Mouse (Mus musculus): ENCODE measurements around the gene Syn1.
A peak's percentile ranks its signal among the peaks of the same experiment; 100 is the strongest.

Gene Syn1

DNA sequence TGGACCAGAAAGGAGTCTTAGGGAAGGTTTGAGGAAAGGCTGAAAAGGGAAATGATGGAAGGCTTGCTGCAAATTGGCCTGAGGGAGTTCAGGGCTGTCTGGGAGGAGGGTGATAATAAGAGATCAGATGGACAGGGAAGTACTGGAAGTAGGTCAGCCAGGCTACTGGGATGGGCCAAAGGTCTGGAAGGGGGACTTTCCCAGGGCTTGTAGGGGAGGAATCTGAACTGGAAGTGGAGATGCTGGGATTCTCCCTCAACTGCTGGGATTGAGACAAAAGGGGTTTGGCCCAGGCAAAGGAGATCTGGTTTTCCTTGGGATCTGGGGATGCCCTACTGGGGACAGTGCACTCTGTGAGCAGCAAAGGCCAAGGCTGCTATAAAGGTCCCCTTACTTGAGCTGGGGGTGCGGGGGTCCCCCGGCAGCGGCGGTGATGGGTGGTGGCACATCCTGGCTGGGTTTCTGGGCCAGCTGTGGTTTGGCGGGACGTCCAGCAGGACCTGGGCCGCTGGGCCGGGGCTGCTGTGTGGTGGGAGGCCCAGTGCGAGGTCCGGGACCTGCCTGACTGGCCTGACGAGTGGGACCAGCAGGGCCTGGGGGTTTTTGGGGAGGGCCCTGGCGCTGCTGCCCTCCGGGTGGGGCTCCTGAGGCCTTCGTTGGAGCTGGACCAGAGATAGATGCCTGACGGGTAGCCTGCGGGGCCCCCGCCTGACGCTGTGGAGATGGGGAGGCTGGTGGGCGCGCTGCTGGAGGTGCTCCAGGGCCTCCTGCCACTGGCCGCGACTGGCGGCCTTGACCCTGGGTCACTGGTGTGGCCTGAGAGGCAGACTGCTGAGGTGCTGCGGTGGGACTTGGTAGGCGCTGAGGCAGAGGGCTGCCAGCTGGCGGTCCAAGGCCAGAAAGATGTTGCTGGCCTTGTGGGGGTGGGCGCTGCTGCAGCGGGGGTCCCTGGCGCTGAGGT, 58.4 kb downstream of the Syn1 start:
- no peak for DNase-seq

DNA sequence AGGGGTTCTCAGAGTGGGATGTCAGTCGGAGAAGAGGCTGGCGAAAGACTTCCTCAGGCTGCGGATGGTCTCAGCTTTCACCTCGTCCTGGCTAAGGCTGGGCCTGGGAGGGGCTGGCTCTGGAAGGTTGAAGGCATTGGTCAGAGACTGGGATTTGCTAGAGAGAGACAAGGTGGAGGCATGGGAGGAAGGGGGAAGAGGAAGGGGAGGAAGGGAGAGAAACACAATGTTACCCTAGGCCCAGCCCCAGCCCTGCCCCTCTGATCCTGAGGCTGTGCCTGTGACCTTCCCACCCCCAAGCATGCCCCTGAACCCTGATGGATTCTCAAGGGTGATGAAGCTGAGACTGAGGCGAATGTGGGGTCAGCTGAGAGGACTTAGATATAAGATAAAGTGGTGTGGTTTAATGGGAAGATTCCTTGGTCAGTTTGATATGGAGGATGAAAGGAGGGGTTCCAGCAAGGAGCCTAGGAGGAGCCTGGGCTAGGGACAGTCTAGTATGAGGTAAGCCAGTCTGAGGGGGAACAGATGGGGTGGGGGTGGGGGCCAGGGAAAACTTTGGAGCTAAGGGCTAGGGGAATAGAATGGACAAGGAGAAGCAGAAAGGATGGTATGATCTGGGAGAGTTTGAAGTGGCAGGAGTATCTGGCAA, 59.2 kb downstream of the Syn1 start:
- no peak for DNase-seq

DNA sequence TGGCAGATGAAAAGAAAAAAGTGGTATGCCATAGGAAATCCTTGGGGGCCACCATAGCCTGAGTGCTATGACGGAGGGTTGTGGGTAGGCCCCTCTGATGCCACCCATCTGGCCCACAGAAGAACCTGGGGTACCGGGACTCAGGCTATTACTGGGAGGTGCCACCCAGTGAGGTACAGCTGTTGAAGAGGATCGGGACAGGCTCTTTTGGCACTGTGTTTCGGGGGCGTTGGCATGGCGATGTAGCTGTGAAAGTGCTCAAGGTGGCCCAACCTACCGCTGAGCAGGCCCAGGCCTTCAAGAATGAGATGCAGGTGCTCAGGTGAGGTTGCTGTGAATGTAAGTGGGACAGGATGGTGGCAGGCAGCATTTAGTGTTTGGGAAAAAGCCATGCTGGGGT, 67.0 kb downstream of the Syn1 start:
- DNase-seq, result no peak

DNA sequence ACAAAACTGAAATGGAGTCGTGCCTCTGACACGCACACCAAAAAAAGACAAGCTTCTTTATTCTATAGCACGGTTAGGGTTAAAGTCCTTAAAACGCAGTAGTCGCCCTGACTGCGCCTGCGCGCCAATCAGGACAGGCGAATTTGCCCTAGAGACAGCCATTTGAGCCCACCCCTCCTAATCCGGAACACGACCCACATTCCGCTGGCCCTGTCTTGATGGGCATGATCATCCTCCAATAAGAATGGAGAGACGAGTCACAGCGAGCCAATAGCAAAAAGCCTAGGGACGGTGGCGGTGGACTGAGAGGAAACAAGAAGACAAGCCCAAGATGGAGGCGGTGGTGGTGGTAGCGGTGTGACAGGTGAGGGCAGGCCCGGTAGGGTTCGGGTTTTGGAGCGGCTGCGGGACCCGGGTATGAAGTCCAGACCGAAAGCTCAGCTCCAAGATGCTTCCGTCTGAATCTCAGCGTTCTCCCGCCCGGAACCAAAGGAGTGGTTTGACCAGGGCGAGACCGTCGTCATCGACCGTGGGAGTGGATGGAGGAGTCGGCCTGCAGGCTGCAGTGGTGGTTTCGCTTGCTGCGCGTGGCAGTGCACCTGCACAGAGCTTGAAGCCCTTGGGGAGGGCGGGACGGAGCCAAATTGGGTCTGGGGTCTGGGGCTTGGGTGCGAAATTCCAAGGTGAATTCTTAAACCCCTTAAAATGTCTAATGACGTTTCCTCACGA, 72.4 kb downstream of the Syn1 start:
- peak; percentile 89 for DNase-seq

DNA sequence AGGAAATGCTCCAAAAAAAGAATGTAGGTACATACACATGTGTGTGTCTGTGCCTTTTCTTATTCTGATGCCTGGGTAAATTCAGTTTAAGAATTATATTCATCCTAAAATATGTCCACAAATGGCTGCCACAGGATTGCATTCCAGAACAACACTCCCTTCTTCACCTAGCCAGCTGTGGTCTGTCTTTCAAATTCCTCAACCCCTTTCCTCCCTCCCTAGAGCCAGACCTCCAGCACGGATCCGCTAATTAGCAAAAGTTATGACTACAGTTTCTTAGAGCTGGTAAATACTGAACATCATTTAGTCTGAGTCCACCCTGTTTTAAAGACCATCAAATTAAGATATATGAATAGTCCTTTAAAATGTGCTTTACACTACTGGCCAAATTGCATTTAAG, 73.0 kb downstream of the Syn1 start:
- DNase-seq, result no peak

DNA sequence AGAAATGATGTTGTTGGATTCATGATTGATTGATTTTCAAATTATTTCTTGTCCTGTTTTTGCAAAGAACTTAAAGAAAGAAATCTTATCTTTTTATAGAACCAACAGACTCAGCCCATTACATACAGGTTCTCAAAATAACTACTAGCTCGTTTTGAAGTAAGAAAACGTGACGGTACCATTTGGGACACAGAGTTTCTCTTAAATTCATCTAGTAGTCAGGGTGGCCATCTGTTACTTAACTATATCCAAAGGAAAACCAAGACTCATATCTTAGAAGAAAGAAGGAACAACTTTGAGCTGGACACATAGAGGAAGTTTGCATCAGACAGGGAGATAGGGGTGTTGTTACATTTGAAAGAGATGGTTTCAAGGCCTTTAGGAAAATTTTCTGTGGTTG, 73.6 kb downstream of the Syn1 start:
- DNase-seq, result no peak

DNA sequence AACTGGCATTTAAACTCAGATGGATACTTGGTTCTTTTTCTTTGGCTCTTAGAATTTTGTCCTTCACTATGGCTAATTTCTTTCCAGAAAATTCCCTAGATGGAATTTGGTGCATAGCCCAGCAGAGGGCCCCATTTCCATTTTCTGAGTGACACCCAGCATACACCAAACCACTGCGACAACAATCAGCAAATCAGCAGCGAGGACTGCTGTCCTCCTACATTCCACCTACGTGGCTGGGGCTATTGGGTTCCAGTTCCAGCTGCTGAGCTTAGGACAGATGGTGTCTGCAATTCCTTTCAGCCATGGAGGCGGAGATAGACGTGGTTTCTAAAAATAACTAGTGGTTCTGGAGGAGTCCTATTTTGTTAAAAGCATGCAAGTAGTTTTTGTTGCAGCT, 91.9 kb downstream of the Syn1 start:
- DNase-seq, result no peak

DNA sequence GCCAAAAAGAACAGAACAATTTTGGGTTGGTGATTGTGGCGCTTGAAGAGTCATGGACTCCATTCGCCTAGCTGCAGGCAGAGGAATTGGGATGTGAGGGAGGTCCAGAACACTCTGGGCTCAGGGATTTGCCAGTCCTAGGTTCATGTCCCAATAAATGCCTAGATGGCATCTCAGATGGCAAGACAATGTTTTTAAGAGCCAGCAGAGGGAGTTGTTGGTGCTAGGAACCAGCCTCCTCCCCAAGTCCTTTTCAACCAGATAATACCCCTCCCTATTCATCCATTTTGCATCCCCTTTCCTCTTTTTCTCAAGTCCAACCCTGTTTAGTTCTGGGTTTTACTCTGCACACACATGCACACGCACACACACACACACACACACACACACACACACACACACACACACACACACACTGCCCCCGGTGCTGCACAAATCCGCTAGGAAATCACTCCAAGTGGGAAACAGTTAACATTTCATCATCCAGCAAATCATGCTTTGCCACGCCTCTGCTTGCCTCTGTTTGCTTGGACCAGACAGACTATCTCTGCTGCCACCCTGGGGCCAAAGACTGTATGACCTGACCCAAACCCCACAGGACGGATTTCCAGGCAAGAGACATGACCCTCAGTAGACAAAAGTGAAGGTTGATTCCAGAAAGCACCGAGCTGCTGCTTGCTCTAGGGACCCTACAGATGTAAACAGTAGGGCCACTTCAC, 100.9 kb downstream of the Syn1 start:
- DNase-seq, result peak; percentile 32

DNA sequence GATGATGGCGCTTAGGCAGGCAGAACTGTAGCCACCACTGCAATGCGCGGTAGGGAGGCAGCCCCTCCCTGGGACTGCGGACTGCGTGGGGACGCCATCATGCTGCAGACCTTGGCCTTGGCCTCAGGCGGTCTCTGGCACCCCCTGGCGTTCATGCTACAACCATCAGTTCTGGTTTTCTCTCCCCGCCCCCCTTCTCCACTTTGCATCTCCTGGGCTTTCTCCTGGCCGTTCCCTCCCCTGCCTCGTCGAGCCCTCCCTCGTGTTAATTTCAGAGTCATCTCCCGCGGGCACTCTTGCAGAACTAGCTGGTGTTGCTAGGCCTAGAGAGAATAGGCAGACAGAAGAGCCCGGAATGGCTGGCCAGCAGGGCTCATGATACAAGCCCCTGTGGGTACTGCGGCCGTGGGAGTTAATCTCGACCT, 101.6 kb downstream of the Syn1 start:
- DNase-seq, result peak; percentile 86

DNA sequence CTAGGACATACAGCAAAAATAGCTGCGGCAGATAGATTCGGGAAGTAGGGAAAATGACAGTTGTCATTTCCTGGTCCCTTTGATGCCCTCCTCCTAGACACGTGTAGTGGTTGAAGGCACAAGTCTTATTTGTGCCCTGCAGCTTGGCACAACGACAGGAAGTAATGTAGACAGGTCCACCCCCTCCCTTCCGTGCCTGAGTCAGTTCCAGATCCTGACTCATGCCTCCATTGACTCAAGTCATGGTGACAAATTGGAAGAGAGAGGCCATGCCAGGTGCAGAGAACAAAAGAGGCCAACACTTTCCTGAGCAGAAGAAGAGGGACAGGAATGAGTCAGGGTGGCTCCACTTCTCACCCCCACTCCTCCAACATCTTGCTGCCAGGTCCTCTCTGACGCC, 103.8 kb downstream of the Syn1 start:
- peak; percentile 34 for DNase-seq

Measured in thymus, postnatal 14 days (tissue).